Mouse (Mus musculus) layer of hippocampus, postnatal 25 days (tissue): ENCODE results near the gene Sema3e. TPM values are rescaled to one million over a fixed set of nuclear protein-coding genes. Genes with fewer than 3 reads are reported as not detected.

ENCODE experiments used
- DNase-seq, 2 experiments: peaks; one replicate each; pipeline ENCODE4 v3.0.0; 2022; ENCODE audit warnings: mixed read lengths in 2 of 2, low spot score in 1 of 2; ENCODE audit errors: extremely low spot score in 1 of 2
- total RNA-seq, 2 experiments: library from RNA; stranded (reverse); gene quantifications; 2 replicates each; pipeline ENCODE4 v1.2.3; 2021

Sema3e gene
- 10 to 100 TPM; 44.4 to 46.5 TPM for total RNA-seq

GRCm38 (mm10) chr5:14025205-14026124 lies at the start of gene Sema3e:
Sema3e (plus strand) TSS chr5:14025276.
- DNase-seq = peak; percentile 44 to 55

GRCm38 (mm10) chr5:13977576-13977975 lies 47.5 kb upstream of the Sema3e start:
- no peak for DNase-seq

- no peak for DNase-seq
These were observed 45.9 kb upstream of the Sema3e start for GRCm38 (mm10) chr5:13979156-13979555.

GRCm38 (mm10) chr5:13982417-13983054 lies 42.5 kb upstream of the Sema3e start:
- no peak for DNase-seq

- no peak for DNase-seq
These were observed 41.5 kb upstream of the Sema3e start for GRCm38 (mm10) chr5:13983608-13984007.

- DNase-seq = no peak
These were observed 39.4 kb upstream of the Sema3e start for GRCm38 (mm10) chr5:13985669-13986068.

GRCm38 (mm10) chr5:13987123-13987522 lies 38.0 kb upstream of the Sema3e start:
- DNase-seq = no peak

GRCm38 (mm10) chr5:13988023-13988422 lies 37.1 kb upstream of the Sema3e start:
- DNase-seq = no peak

- no peak for DNase-seq
These were observed 32.2 kb upstream of the Sema3e start for GRCm38 (mm10) chr5:13992734-13993396.

GRCm38 (mm10) chr5:14028341-14028740 lies 3.3 kb downstream of the Sema3e start:
- no peak for DNase-seq

- DNase-seq = no peak
These were observed 5.7 kb downstream of the Sema3e start for GRCm38 (mm10) chr5:14030796-14031195.

GRCm38 (mm10) chr5:14032056-14032455 lies 7.0 kb downstream of the Sema3e start:
- DNase-seq = no peak

GRCm38 (mm10) chr5:14033302-14033701 lies 8.2 kb downstream of the Sema3e start:
- no peak for DNase-seq

- no peak for DNase-seq
These were observed 13.9 kb downstream of the Sema3e start for GRCm38 (mm10) chr5:14038813-14039496.

GRCm38 (mm10) chr5:14040208-14040607 lies 15.1 kb downstream of the Sema3e start:
- DNase-seq = no peak

- no peak for DNase-seq
These were observed 18.0 kb downstream of the Sema3e start for GRCm38 (mm10) chr5:14043116-14043515.

GRCm38 (mm10) chr5:14043983-14044382 lies 18.9 kb downstream of the Sema3e start:
- DNase-seq = no peak

- no peak for DNase-seq
These were observed 23.6 kb downstream of the Sema3e start for GRCm38 (mm10) chr5:14048660-14049059.

GRCm38 (mm10) chr5:14054472-14054871 lies 29.4 kb downstream of the Sema3e start:
- DNase-seq = no peak

GRCm38 (mm10) chr5:14059895-14060553 lies 34.9 kb downstream of the Sema3e start:
- DNase-seq = no peak
